Mouse (Mus musculus) embryo, embryonic 11 days (tissue): ENCODE results near the gene Gm4792.

ENCODE experiments used
- DNase-seq: peaks from one replicate; pipeline ENCODE4 v3.0.0-alpha.2; 2015

Gene Gm4792

DNA sequence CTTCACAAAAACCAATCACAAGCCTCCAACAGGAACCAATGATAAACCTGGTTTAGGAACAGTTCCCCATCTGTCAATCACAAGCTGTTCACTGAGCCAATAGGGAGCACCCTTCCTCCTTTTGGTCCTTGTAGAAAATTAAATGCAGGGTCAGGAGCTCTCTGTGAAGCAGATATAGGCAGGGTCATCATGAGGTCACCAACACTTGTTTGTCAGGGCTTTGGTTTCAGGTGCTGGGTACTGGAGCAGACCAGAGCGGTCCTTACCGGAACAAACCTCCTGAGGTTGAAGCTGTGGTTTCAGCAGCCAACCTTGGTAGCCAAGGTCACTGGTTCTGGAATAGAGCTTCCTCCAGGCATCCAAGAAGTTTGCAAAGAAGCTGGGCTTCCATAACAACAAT lies 798 bp upstream of the Gm4792 start:
- DNase-seq, result no peak

DNA sequence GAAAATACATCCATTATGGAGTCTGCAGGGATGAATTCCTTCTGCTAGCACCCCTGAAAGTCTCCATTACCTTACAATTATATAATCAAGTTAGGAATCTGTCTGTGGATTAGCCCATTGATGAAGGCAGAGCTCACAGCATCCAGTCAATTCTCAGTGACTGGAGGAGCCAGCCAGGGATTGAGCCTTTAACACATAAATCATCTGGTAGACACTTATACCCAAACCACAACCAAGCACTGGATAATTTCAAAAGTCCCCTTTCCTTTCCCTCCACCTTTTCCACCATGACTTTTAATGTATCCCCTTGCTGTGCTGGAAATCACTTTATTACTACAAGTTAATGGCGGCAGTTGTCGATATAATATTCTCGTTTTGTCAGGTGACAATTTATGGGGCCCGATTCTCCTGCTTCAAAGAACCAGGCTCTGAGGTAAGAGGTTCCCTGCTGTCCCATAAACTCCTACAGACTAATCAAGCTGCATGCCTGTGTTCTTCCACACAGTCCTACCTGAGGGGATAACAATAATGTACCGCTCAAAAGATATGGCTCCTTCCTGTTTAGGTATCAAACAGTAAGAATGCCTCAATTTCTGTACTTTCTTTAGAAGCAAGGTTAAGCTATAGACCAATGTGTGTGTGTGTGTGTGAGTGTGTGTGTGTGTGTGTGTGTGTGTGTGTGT lies 2.4 kb downstream of the Gm4792 start:
- no peak for DNase-seq

DNA sequence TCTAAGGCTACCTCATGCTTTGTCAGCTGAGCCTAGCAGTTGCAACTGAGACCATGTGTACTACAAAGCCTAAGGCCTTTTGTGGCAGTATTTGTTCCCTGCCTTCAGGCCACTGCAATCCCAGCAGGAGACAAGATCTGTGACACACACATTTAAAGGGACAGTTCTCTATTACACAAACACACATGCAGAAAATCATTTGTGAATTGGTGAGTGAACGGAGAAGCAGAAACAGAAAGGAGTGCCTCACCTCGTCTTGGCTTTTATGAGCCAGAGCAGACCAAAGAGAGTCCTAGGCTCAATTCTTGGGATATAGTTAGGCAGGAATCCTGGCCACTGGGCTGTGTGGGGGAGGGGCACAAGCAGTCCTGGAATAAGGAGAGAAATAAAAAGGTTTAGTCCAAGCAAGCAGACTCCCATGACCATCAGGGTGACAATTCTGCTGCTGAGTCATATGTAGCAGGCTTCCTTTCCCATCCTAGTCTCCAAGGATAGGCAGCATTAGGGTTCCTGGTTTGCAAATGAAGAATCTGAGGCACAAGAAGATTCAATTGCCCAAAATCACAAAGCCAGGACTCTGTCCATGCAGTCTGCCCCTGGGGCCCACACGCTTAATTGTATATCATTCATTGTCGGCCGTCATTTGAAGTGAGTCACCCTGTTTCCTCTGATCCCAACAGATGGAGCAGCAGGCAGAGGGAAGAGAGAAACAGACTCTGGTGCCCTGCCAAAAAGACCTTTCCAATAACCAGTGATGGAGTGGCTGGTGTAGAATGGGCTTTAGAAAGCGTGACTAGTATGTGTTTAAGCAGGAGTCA lies 3.4 kb downstream of the Gm4792 start:
- peak; percentile 43 for DNase-seq

DNA sequence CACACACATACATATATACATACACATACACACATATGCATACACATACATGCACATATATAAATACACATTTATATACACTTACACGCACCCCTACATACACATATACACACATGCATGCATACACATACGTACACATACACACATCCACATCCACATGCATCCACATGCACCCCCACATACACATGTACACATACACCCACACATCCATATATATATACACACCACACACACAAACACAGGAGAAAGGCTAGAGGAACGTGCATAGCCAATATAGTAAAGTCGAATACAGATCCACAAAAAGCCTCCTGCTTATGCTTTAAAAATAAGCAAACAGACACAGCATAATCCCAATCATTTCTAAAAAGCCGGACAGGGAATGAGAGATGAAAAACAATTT lies 4.1 kb downstream of the Gm4792 start:
- no peak for DNase-seq

DNA sequence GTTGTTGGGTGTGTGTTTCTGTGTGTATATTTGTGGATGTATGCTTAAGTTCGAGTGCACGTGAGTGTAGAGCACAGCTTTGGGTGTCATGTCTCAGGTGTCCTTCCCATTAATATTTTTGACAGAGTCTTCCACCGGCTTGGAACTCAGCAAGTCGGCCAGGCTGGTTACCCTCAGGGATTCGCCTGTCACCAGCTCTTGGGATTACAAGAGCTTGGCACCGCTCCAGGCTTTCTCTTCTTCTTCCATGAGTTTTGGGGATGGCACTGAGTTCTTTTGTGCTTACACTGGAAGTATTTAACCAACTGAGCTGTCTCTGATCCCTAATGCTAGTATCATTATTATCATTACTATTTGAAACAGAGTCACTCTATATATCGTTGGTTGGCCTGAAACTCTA lies 15.7 kb downstream of the Gm4792 start:
- DNase-seq, result no peak

DNA sequence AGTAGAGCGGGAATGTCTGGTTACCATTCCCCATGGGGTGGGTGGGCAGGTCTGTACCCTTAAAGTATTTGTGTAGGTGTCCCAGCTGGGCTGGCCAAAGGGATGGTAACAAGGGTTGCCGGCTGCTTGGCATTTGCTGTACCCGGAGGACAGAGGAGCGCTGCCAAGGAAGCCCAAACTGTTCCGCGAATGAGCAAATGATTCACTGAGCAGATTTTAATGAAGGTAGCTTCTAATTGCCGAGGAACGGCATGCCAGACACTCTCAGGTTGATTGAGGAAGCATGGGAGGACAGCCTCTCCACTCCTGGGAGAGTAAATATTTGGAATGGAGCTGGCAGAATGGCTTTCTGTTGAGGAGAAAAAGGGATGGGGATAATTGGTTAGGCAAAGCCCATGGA lies 16.3 kb downstream of the Gm4792 start:
- no peak for DNase-seq

DNA sequence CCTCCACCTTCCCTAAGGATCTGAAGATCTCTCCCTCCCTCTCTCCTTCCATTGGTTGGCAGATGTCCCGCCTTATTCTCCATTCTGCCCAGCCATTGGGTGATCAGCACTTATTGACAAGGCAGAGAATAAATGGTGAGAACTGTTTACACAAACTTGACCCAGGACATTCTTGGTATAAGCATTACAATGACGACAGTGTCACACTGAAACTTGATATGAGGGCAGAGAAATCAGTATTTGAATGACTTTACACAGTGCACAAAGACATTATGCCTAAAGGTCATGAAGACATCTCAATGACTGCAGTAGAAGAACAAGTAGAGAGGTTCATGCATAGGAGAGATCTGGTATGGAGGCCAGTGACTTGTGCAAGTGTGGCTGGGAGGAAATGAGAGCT lies 22.0 kb downstream of the Gm4792 start:
- no peak for DNase-seq

DNA sequence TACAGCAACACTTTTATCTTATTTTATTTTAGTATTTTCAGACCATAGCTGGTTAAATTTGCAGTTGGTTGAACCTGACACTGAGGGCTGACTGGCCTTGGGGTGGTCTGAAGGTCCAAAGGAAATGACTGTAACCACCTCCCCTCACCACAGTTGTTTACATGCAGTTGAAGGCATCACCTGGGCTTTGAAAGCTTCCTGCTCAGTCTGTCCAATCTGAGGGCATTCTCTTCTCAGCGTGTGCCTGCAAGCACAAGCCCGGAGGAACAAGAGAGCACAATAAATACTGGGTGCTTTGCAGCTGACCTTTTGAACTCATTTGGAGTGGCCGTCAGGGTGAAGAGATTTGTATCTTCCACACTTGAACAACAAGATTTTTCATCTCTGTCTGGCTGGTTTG lies 23.2 kb downstream of the Gm4792 start:
- DNase-seq, result no peak

DNA sequence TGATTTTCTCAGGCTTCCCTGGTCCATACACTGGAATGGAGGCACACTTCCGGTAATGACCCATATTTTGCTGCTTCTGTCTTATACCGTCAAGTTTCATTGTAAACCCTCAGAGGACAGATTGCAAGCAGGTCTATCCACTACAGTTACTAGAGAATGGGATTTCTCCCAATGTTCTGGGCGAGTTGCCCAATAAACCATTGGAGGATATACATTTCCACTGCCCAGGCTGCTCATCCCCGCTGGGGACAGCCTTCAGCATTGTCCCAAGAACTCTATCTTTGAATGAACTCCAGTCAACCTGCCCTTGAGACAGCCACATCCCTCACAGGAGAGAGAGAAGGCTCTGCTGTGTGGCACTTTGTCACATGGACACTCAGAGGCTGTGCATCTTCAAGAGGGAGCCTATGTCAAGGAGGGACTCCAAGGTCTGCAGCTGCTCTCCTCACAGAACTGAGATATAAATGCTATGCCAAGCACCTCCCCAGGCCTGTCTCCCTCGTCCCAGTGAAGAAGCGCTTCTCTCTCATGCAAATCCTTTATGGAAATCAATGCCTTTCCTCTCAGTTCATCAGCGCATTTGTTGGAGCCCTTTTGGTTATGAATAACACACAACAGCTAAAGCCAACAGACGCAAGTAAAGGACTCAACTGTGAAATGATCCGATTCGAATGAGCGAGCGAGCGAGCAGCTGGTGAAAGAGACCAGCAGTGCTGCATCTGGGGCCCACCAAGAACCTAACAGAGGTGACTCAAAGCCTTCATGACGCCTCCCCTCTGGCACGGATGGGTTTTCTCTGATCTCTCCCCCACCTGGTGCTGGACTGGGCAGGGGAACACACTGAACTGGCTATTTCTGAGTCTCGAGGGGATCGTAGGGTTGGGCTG lies 32.6 kb downstream of the Gm4792 start:
- no peak for DNase-seq

DNA sequence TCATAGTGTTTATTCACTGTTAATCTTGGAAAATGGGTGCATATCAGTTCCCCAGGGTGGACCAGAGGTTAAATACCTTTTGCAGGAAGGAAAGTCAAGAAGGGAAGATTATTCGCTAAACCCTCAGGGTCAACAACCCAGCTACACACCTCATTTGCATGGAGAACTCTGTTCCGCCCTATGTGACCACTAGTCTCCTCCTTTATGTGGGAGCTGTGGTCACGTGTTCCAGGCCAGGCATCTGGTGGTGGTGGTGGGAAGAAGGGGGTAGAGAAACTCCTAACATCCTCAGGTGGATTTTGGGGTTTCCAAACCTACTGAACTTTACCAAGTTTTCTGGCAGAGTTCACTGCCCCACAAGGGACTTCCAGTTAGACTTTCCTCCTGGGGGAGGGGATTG lies 35.3 kb downstream of the Gm4792 start:
- no peak for DNase-seq

DNA sequence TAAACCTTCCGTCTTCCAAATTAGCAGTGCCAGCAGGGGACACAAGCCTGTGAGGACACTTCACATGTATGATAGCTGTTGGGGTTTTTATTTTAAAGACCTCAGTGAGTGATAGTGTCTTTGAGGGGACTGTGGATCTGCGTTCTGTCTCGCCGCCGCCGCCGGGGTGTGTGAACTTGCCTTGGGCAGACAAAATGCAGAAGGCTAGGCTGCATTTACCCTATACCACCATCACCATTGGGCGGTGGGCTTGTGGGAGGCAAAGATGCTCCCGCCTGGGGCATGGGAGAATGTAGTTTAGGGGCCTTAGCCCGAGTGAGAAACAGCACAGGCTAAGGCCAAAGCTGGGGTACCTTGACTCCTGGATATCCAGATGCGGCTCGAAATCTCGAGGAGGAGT lies 35.9 kb downstream of the Gm4792 start:
- DNase-seq, result no peak

DNA sequence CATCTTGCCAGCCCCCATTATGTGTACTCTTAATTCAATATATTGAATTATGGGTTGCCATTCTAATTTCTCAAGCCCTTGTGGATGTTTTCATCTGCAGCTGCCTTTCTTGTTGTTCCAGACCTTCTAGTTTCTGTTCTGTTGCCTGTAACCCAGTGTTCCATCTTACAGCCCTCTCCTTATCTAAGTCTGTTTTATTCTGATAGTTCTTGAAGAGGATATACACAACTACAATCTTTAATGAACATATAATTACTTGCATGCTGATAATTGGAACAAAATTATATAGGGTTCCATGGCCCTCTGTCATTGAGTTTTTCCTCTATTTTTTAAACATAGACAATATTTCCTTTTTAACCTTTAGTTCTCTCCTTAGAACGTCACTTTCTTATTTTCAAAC lies 38.0 kb downstream of the Gm4792 start:
- DNase-seq, result no peak

DNA sequence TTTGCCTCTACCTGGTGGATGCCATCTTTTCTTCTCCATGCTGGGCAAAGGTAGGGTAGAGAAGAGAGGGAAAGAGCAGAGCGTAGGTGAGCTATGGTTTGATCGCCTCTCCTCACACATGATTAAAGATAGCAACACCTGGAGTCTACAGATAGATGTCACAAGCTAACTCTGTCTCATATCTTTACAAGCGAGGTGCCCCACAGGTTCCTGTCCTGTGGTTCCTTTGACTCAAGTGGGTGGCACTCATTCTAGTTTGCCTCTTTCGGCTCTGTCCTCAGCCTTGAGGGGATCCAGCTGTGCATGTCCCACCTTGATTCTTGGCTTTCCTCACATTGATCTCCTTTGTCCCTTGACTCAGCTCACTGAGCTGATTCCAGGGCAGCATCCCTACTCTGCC lies 42.0 kb downstream of the Gm4792 start:
- DNase-seq, result no peak

DNA sequence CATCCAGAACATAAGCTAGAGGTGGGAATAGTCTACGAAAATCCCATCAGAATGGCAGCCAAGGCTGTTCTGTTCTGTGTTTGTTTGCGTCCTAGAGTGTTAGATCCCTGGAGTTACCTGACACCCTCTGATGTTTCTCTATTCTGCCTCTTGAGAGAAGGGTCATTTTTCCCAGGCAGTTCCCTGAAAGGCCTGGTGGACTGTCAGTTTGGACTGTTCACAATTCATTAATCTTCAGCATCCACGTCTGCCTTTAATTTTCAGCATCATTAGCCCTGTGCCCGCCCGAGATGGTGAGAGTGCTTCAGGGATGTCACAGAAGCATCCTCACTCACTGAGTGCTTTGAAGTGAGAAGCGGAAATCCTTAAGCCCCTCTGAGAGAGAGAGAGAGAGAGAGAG lies 42.8 kb downstream of the Gm4792 start:
- DNase-seq, result no peak

DNA sequence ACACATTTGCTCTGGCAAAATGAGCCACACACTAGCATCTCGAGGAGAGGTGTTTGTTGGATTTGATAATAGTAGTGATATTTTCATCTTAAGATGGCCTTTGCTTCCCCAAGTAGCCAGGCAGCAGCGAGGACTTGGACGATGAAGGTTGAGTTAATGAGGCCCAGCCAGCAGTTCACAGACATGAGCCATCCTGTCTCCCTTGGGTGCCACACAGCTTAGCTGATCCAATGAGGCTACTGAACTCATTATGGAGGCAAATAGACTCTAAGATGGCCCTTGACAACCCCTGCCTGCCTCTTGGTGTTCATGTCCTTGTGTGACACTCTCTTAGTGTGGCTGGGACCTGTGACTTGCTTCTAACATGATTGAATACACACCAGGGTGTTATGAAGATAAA lies 43.7 kb downstream of the Gm4792 start:
- DNase-seq, result no peak

DNA sequence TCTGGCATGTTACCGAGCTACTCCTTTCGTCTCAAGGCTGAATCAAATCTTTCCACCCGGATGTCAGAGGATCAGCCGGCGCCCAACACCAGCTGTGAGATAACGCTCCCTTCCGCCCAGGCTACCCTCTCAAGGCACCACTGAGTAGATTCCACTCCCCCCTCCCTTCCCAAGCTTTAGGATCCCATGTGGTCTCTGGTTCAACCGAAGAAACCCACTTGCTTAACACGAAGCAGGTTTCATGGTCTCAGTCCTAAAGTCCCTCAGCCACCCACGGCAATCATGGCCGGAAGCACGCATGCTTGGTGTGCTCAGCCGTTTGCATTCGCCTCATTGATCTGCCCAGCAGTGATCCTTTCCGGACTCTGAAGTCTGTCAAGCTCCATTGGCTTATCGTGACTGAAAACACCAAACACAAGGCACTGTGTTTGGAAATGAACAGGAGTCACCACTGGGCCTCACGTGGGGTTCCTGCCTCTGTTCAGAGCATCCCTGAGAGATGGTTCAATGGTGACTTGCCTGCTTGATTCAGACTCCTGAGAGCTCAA lies 45.2 kb downstream of the Gm4792 start:
- no peak for DNase-seq

DNA sequence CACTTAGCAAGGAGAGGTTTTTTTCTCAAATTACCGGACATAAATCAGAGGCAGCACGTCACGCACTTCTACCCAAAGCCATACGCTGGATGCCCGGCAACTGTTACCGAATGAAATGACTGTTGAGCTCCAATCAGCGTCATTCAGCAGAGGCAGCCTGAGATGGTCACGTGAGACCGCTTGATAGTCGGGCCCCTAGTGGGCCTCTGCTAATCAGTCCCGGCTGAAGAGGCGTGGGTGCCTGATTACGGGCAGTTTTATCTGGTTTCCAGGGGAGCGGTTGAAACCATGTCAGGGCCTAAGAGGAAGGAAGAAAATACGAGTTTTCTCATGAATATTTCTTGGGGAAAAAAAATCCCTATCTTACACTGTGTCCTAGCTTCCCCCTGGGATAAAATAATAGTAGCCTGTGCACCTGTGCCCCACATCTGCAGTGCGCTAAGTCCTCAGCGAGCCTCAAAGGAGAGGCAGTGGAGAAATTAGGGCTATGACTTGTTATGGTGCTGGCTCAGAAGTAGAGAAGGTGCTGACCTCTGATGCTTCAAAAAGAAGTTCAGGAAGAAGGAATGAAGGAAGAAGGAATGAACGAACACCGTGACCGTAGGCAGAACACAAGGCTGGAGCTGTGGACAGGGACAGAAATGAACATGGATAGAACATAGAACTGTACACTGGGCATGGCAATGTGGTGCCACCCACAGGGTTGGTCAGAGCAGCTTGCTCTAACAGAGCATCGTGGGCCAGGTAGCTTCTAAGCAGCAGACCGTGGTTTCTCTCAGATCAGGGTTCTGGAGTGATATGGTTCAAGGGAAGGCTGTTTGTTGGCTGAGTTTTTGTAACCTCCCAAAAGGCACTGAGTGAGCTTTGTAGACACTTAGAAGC lies 48.7 kb downstream of the Gm4792 start:
- DNase-seq, result peak; percentile 74

DNA sequence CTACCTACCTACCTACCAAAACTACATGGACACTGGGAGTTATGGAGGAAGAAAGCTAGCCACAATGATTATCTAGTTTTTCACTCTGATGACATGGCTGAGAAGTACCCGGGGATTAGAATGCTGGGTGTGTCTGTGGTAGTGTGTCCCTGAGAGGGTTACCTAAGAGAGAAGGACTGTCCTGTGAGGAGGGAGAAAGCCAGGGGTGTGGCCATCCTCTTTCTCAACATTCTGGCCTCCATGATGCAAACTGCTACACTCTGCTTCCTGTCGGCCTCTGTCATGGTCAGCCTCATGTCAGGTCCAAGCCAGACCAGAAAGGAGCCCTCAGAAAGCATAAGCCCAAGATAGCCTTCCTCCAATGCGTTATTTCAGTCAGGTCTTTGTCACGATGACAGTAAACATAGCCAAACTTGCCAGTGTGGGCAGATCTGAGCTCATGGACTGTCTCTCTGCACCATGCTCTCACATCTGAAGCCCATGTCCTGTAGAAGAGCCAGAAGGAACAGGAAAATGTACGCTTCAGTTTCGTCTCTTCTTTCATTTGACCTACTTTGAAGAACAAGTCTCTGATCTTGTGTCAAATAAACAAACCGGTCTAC lies 50.7 kb downstream of the Gm4792 start:
- DNase-seq, result no peak
